Mouse (Mus musculus) myocyte (in vitro differentiated cells): Measurements from ENCODE around the gene Gtf3a.

Experiments used
- CEBPB ChIP-seq: IDR thresholded peaks from 2 replicates; pipeline ENCODE4 v1.6.1; 2011; ENCODE audit warnings: mild to moderate bottlenecking, moderate library complexity; ENCODE audit not compliant: poor library complexity, insufficient read depth, severe bottlenecking
- E2F4 ChIP-seq: IDR thresholded peaks from one replicate; pipeline ENCODE4 v1.6.1; 2011; ENCODE audit warnings: mild to moderate bottlenecking, control low read depth, moderate library complexity; ENCODE audit not compliant: insufficient read depth
- MYOD1 ChIP-seq, 3 experiments: IDR thresholded peaks; one replicate each; pipeline ENCODE4 v1.6.1; 2011; ENCODE audit warnings: control low read depth in 2 of 3, low read depth in 2 of 3, mild to moderate bottlenecking in 2 of 3, moderate library complexity in 1 of 3; ENCODE audit not compliant: insufficient read length in 2 of 3, control insufficient read depth in 1 of 3
- MYOG ChIP-seq, 3 experiments: IDR thresholded peaks; one replicate each; pipeline ENCODE4 v1.6.1; 2011; ENCODE audit warnings: control low read depth in 2 of 3, low read depth in 2 of 3, mild to moderate bottlenecking in 2 of 3; ENCODE audit not compliant: insufficient read length in 2 of 3, control insufficient read depth in 1 of 3, insufficient read depth in 1 of 3
- POLR2A ChIP-seq: IDR thresholded peaks from one replicate; pipeline ENCODE4 v1.6.1; 2011; ENCODE audit warnings: low read depth, mild to moderate bottlenecking, control low read depth, moderate library complexity; ENCODE audit not compliant: insufficient read length
- POLR2AphosphoS2 ChIP-seq: IDR thresholded peaks from one replicate; pipeline ENCODE4 v1.6.1; 2011; ENCODE audit warnings: low read depth, control low read depth; ENCODE audit not compliant: insufficient read length
- TCF3 ChIP-seq: IDR thresholded peaks from one replicate; pipeline ENCODE4 v1.6.1; 2011; ENCODE audit warnings: low read depth, control low read depth; ENCODE audit not compliant: insufficient read length

GRCm38 (mm10) chr5:147001312-147001711, 52.9 kb downstream of the Gtf3a start:
- TF ChIP-seq POLR2A, result no peak
- TF ChIP-seq MYOG (IDR thresholded peaks at IDR 0.05; ENCODE audit: control insufficient read depth in 1 of 3, insufficient read depth in 1 of 3, insufficient read length in 2 of 3, low read depth in 2 of 3), result no peak
- TF ChIP-seq CEBPB, result no peak
- TF ChIP-seq E2F4, result no peak
- no peak for TF ChIP-seq MYOD1 (IDR thresholded peaks at IDR 0.05; ENCODE audit: control insufficient read depth in 1 of 3, insufficient read length in 2 of 3, low read depth in 2 of 3)
- no peak for TF ChIP-seq POLR2AphosphoS2
- TF ChIP-seq TCF3, result no peak
